Mouse (Mus musculus): ENCODE measurements around the gene Endog.
A peak's percentile ranks its signal among the peaks of the same experiment; 100 is the strongest.
"Not testable (repeated sequence)": the region's sequence is repeated elsewhere in the genome, so short reads cannot be mapped to it uniquely, and the experiment has no call there.

The Endog gene

GRCm38 (mm10) chr2:30171371-30171996 lies at the start of gene Endog:
Gene Endog (plus strand): TSS chr2:30171493.
- peak; percentile 87 for DNase-seq (ENCODE audit: low read depth, low spot score)

DNA sequence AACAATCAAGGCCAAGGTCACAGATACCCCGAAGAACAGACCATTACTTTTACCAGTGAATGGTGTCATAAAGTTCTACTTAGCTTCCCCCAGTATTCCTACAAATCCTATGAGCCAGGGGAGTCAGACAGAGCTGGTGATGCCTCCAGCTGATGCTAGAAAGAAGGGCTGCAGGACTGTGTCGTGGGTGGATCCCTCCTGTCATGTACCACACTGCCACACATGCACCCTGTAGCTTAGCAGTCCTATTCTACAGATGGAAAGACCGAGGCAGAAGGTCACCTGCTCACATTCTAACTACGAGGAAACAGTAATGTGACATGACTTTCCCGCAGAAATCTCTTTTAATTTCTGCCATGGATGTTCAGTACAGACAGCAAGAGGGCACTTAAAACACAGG lies 48.5 kb upstream of the Endog start:
- DNase-seq (ENCODE audit: low read depth, low spot score), result no peak

DNA sequence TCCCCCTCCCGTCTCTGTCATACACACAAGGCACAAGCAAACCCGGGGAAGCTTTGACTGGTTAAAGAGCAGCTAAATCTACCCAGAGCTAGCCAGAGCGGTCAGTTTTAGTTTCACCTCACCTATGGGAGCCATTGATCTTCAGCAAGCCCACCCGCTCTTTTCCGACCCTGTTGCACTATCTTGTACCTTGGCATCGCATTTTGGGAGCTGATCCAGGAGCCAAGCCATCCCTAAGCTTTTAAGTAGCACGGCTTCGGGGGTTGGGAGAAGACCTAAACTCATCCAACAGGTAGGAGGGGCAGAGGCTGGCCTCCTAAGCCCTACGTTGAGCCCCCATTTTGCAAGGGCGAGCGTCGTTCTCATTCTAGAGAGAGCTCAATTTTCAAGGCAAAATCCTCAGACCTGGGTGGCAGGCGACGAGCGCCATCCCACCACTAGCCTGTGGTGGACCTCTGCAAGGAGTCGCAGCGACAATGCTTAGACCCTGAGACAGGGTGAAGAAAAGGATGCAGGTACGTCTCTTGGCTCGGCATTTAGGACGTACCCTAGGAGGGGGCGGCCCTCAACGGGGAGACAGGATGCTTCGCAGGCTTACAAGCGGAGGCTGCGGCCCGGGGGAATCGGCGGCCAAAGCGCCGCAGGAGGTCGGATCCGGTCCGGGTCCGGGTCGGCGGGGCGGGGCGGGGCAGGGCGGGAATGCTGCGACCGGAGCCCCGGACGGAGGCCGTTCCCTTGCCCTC lies 47.4 kb upstream of the Endog start:
- no peak for DNase-seq (ENCODE audit: low read depth, low spot score)

DNA sequence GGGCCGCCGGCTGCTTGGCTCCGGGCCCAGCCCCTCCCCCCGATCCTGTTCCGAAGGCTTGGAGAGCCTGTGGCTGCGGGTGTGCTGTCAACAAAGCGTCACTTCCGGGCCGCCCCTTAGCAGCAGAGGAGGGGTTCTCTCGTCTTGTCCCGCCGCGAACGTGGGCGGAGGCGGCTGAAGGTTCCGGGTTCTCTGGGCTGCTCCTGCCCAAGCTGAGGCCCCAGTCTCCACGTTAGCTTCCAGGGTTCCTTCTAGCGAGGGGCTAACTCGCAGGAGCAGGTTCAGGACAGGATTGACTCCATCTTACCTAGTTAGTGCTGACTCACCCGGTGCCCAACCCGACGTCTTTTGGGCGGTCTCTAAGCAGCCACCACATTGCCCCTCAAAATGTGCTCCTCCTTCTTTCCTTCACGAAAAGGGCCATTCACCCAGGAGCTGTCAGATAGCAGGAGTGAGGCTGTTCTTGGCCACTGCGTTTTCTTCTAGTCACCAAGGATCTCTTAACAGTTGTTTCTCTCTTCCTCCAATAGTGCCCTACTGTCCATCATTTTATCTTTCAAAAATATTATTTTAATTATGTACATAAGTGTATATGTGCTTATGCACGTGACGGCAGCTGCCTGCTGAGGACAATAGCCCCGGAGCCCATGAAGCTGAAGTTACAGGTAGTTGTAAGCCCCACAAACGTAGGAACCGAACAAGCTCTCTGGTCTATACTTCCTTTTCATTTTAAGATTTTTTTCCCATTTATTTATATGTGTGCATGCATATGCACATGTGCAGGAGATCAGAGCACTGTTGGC lies 46.6 kb upstream of the Endog start, which contains the start of gene Zer1:
Zer1 (minus strand) TSS at position 114 of the 803 bp plus-strand sequence.
- DNase-seq (ENCODE audit: low read depth, low spot score), result peak; percentile 93

GRCm38 (mm10) chr2:30128789-30129188 lies 42.5 kb upstream of the Endog start:
- no peak for DNase-seq (ENCODE audit: low read depth, low spot score)

DNA sequence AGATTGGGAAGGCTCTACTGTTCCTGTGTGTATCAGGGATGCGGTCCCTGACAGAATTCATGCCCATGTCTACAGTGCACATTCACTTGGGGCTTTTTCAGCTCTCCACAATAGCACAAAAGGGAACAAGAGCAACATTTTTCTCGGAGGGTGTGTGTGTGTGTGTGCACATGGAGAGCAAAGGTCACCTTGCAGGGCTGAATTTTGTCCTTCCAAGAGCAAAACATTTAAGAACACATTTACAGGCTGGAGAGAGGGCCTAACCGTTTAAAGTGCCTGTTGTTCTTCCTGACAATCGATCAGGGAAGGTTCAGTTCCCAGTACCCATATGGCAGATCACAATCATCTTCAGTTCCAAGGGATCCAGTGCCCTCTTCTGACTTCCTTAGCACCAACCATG lies 41.1 kb upstream of the Endog start:
- DNase-seq (ENCODE audit: low read depth, low spot score), result no peak

DNA sequence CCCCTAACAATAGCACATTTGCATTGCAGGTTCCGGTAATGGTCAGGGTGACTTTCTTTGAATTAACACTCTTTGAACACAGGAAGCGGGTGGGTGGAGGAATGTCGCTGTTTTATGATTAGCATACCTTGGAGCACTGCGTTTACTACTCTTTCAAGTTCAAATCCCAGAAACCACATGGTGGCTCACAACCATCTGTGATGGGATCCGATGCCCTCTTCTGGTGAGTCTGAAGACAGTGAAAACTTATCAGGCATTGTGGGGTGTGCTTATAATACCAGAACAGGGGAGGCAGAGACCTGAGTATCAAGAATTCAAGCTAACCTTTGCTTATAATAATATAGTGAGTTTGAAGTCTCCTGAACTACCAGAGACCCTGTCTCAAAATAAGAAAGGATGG lies 40.1 kb upstream of the Endog start:
- DNase-seq (ENCODE audit: low read depth, low spot score), result not testable (repeated sequence)

- DNase-seq (ENCODE audit: low read depth, low spot score), result no peak
Measured at GRCm38 (mm10) chr2:30132801-30133612, 38.3 kb upstream of the Endog start.

- DNase-seq (ENCODE audit: low read depth, low spot score), result peak; percentile 92
Measured at GRCm38 (mm10) chr2:30133613-30134377, 37.5 kb upstream of the Endog start, which contains the start of gene Tbc1d13. Gene Tbc1d13 (plus strand): TSS chr2:30133746.

DNA sequence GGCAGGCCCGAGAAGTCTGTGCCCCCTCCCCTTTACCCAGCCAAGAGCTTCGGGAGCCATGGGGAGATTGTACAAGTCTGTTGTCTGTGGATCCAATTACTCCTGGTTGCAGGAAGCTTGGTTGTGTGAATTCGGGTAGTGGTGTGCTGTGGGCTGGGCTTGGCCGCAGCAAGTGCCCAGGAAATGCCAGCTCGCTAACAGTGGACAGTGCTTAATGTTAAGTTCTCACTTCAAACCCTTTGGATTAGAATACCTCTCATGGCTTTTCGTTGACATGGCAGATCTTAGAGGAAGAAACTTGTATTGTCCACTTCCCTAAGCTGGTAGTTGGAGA lies 36.9 kb upstream of the Endog start:
- no peak for DNase-seq (ENCODE audit: low read depth, low spot score)

DNA sequence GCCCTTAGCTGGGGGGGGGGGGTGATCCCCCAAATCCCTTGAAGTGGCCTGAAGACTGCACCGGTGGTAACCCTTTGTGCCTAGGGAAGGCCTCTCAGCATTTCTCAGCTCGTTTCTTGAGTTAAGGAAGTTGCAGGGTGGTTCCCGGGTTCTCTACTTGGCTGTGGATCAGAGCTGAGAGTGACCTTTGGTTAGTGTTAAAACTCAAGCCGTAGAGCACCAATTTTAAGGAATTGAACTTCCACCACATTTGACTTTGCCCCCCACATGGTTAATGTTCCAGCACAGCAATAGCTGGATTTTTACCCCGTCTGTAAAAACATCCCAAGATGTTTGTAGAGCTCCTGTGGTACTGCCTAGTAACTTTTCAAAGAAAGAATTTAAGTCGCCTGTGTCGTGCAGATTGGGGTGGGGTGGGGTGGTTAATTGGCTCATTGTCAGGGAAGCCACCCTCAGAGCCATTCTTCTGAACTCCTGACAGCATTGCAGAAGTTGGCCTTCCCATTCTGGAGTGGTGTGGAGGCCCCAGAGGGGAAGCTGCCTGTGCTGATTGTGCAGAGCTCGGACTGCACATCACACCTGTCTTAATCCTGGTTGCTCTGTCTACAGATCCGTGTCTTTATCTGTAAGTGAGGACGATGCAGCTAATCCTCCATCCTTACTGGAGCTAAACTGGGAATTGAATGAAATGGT lies 36.2 kb upstream of the Endog start:
- no peak for DNase-seq (ENCODE audit: low read depth, low spot score)

- no peak for DNase-seq (ENCODE audit: low read depth, low spot score)
Measured at GRCm38 (mm10) chr2:30136458-30136857, 34.8 kb upstream of the Endog start.

DNA sequence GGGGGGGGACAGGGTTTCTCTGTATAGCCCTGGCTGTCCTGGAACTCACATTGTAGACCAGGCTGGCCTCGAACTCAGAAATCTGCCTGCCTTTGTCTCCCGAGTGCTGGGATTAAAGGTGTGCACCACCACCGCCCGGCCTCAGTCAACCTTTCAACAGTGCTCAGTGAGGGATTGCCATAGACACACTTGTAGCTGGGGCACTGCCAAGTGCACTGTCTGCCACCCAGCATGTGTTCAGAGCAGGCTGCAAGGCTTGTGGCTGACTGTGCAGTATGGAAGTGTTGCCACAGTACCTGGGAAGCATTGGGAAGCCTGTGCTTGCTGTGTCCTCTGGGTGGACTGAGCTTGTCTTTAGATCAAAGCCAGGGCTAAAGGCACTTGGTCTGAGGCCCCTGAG lies 31.3 kb upstream of the Endog start:
- not testable (repeated sequence) for DNase-seq (ENCODE audit: low read depth, low spot score)

GRCm38 (mm10) chr2:30144436-30144835 lies 26.9 kb upstream of the Endog start:
- no peak for DNase-seq (ENCODE audit: low read depth, low spot score)

- DNase-seq (ENCODE audit: low read depth, low spot score), result no peak
Measured at GRCm38 (mm10) chr2:30147466-30147865, 23.8 kb upstream of the Endog start.

GRCm38 (mm10) chr2:30151840-30152239 lies 19.5 kb upstream of the Endog start:
- no peak for DNase-seq (ENCODE audit: low read depth, low spot score)

- no peak for DNase-seq (ENCODE audit: low read depth, low spot score)
Measured at GRCm38 (mm10) chr2:30152616-30153015, 18.7 kb upstream of the Endog start.

- not testable (repeated sequence) for DNase-seq (ENCODE audit: low read depth, low spot score)
Measured at GRCm38 (mm10) chr2:30159871-30160270, 11.4 kb upstream of the Endog start.

DNA sequence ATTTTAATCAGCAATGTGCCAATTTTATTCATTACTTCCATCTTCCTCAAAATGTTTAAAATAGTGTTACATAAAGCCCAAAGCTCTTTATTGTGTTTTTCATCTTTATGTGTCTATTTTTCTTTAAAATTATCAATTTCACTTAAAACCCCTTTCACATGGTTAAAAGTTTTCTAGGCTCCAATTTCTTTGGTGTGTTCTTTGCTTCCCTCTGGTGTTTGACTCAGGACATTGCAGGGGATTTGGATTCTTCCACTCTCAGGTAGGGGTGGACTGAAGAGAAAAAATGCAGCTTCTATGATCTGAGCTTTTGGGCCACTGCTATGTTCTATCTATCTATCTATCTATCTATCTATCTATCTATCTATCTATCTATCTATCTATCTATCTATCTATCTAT lies 9.5 kb upstream of the Endog start:
- DNase-seq (ENCODE audit: low read depth, low spot score), result no peak

GRCm38 (mm10) chr2:30164340-30164932 lies 6.9 kb upstream of the Endog start:
- no peak for DNase-seq (ENCODE audit: low read depth, low spot score)

Measured in telencephalon, adult 2 months (tissue).